Mouse (Mus musculus): Measurements from ENCODE around the gene Snx21.
A peak's percentile ranks its signal among the peaks of the same experiment; 100 is the strongest.

Gene Snx21

DNA sequence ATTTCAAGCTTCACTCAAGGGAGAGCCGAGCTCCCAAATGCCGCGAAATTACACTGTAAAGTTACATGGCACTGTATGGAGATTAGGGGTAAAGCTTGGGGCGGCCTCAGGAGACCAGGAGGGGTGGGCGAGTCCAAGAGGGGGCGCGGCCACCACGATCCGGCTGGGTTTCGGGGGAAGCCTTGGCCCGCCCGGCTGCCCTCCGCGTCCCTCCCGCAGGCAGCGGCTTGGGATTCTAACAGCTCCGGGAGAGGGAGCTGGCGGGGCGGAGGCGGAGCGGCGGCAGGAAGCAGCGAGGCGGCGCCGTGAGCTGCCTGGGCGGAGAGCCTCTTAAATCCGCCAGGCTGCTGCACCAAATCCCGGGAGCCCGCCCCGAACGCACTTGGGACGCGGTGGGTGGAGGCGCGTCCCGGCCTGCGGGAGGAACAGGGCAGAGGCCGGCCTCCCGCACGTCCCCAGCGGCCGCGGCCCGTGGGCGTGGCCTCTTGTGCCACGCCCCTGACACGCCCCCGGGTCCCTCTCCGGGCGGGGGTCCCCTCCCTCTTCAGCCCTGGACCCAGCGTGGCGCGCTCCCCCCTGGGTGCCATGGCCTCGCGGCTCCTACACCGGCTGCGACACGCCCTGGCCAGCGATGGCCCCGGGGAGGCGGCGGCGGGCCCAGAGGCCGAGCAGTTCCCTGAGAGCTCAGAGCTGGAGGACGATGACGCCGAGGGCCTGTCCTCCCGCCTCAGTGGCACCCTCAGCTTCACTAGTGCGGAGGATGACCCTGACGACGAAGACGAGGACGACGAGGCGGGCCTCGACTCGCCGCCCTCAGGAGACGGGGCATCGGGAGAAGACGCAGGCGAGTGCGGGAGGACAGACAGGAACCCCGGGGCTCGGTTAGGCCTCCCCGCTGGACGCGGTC is at the start of gene Snx21:
Gene Snx21, plus strand, starts transcription at position 343 of the 907 bp plus-strand sequence.
- DNase-seq (ENCODE audit: extremely low read depth, low read depth, low spot score): peak; percentile 52

DNA sequence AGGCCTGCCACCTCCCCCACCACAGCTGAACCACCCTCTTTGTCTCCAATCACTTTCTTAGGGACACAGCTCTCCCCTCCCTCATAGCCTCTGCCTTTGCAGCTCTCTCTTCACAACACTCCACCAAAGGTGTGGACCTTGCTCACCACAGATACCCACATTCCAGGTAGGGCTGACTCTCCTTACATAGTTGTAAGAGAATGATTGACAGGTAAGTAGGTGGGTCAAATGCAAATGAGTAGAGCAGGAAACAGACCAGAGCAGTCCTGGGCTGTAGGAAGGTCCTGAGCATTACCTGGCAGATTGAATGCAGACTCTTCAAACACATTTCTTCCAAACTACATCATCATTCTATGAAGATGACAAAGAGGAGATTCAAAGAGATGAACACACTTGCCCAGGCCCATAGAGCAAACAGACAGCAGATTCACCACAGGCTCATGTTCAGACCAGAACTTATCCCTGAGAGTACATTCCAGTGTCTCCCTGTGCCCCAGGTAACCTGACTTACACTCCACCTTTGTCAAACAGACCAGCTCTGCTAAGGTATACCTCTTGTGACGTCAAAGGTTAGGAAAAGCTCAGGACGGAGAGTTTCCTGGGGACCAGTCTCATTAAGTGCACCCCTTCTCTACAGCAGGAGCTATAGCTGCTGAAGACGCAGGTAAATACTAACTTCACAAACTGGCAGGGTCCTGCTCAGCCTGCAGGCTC is 48.1 kb upstream of the Snx21 start:
- DNase-seq (ENCODE audit: extremely low read depth, low read depth, low spot score): no peak

DNA sequence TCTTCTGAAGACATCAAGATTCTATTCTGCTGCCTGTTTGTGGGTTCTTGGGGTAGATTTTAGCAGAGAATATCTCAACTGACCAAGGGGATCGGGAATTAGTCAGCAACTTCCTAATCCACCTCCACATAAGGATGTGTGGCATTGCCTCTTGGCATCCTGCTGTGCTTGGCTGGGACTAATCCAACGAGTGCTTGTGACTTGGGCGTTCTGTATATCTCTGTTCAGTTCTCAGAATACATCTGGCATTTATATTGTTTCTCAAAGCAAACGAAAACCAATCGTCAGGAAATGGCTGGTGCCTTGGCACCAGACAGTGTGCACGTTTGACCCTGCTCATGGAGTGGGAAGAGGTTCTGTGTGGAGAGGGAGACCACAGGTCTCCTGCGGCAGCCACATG is 45.7 kb upstream of the Snx21 start:
- no peak for DNase-seq (ENCODE audit: extremely low read depth, low read depth, low spot score)

DNA sequence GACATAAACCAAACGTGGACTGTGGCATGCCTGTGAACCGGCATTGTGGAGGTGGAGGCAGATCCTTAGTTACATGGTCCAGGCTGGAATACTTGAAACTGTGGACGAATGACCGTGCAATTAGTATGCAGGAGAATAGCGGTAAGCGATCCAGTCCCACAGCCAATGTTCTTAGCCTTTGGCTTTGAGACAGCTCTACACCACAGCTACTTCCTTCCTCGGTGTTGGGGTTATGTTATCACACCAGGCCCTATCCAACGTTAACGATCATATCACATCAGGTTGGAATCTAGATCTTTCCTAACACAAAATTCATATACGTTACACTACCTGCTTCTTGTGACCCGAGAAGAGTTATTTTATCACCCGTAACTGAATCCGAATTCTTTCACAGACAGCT is 40.6 kb upstream of the Snx21 start:
- no peak for DNase-seq (ENCODE audit: extremely low read depth, low read depth, low spot score)

DNA sequence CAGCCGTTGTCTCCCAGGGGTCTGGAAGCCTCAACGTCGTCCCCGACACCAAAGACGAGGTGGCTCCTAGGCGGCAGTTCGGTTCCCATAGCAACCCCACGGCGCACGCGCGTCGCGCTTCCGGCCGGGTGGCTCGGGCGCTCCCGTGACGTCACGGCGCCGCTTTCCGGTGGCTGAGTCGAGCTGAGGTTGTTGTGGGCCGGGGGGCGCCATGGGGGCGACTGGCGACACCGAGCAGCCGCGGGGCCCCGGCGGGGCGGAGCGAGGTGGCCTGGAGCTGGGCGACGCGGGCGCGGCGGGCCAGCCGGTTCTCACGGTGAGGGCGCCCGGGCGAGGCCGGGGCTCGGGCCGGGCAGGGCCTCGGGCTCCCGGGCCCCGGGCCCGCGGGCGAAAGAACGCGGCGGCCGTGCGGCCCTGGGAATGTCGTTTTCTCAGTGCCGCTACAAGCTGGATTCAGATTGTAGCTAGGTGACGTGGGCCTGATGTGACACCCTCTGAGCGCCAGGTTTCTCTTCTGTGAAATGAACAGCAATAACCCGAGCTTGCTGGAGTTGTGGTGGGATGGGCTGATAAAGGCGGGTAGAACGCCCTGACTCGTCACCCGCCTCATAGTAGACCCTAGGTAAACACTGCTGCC is 39.7 kb upstream of the Snx21 start, which contains the start of the genes Wfdc3 and Dnttip1:
Gene Wfdc3, minus strand, starts transcription at position 89 of the 637 bp plus-strand sequence.
Gene Dnttip1, plus strand, starts transcription at position 141 of the 637 bp plus-strand sequence.
- no peak for DNase-seq (ENCODE audit: extremely low read depth, low read depth, low spot score)

DNA sequence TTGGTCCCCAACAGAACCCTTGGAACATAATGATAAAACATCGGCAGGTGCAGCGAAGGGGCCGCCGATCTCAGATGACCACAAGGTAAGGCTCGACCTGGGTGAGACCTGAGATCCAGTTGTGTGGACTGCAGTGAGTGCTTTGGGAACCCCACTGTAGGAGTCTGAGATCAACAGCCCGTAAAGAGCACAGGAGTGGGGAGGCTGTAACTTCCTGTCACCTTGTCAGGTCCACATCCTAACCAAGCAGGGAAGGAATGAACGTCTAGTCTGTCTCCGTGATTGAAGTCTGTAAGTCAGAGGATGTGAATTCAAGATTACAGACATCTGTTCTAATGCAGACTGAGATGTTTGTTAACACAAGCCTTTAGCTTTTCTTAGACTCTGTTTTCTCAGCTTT is 38.9 kb upstream of the Snx21 start:
- no peak for DNase-seq (ENCODE audit: extremely low read depth, low read depth, low spot score)

GRCm38 (mm10) chr2:164748191-164748590 is 37.4 kb upstream of the Snx21 start:
- no peak for DNase-seq (ENCODE audit: extremely low read depth, low read depth, low spot score)

DNA sequence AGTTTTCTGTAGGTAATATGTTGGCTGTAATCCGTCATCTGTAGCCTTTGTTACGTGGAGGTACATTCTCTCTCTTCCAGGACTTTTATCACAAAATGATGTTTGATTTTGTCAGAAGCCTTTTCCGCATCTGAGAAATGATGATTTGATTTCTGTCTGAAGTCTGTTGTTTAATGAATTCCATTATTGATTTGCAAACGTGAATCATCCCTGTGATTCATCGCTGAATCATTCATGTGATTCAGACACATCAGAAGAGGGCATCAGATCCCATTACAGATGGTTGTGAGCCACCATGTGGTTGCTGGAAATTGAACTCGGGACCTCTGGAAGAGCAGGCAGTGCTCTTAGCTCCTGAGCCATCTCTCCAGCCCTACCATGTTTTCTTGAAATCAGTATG is 36.6 kb upstream of the Snx21 start:
- no peak for DNase-seq (ENCODE audit: extremely low read depth, low read depth, low spot score)

GRCm38 (mm10) chr2:164752454-164752853 is 33.2 kb upstream of the Snx21 start:
- no peak for DNase-seq (ENCODE audit: extremely low read depth, low read depth, low spot score)

GRCm38 (mm10) chr2:164754105-164754504 is 31.5 kb upstream of the Snx21 start:
- no peak for DNase-seq (ENCODE audit: extremely low read depth, low read depth, low spot score)

GRCm38 (mm10) chr2:164754800-164755199 is 30.8 kb upstream of the Snx21 start:
- no peak for DNase-seq (ENCODE audit: extremely low read depth, low read depth, low spot score)

DNA sequence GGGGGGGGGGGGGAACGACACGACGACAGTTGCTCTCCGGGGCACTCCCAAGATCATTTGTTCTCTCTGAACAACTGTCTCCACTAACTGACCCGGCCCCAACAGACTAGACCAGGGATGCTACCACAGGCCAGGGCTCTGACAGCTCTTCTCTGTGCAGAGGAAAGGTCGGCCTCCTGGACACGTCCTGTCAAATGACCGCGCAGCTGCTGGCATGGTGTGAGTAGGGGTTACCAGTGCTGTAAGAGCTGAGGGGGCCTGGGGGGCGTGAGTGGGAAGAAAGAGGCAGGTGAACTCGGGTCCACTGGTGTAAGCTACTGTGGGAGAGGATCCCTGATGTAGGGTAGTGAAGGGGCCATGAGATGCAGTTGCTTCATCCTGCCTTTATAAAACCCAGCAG is 27.8 kb upstream of the Snx21 start:
- no peak for DNase-seq (ENCODE audit: extremely low read depth, low read depth, low spot score)

- DNase-seq (ENCODE audit: extremely low read depth, low read depth, low spot score): no peak
Measured at GRCm38 (mm10) chr2:164758692-164759091, 26.9 kb upstream of the Snx21 start.

DNA sequence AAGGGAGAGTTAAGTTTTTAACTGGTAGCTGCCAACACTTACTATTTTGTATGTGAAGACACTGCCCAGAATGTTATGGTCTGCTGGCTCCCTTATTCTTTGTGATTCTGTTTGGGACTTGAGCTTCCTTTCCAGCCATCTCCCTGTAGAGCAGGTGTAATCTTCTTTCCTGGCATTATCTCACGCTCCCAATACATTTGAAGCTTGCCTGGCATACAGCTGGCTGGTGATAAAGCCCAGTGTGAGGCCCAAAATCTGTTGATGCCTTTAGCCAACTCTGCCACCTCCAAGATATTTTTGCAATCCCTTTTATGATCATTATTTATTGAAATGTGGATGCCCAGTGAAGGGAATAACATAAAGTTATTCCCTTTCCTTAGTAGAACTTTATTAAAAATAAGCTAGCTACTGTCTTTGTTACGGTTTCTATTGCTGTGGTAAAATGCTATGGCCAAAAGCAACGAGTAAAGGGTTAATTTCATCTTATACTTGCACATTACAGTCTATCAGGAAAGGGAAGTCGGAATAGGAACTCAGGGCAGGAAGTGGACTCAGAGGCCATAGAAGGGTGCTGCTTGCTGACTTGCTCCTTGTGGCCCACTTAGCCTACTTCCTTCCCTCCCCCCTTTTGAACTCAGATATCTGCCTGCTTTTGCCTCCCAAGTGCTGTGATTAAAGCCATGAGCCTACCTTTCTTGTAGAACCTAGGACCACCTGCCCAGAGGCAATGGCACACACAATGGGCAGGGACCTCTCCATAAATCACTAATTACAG is 25.4 kb upstream of the Snx21 start:
- DNase-seq (ENCODE audit: extremely low read depth, low read depth, low spot score): no peak

GRCm38 (mm10) chr2:164761502-164761901 is 24.1 kb upstream of the Snx21 start:
- no peak for DNase-seq (ENCODE audit: extremely low read depth, low read depth, low spot score)

DNA sequence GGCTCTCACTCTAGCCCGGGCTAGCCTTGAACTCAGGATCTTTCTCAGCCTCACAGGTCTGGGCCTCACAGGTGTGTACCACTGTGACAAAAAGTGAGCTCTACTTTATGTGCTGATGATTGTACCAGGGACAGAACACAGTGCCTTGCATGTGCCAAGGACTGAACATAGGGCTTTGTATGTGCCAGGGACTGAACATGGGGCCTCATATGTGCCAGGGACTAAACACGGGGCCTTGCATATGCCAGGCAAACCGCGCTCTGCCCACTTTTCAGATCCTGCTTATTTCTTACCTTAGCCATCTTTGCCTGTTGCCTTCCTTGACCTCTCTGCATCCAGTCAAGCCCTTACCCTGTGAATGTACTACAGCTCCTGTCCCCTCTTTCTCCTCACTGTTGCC is 23.7 kb upstream of the Snx21 start:
- DNase-seq (ENCODE audit: extremely low read depth, low read depth, low spot score): no peak

GRCm38 (mm10) chr2:164762593-164762992 is 23.0 kb upstream of the Snx21 start:
- DNase-seq (ENCODE audit: extremely low read depth, low read depth, low spot score): no peak

DNA sequence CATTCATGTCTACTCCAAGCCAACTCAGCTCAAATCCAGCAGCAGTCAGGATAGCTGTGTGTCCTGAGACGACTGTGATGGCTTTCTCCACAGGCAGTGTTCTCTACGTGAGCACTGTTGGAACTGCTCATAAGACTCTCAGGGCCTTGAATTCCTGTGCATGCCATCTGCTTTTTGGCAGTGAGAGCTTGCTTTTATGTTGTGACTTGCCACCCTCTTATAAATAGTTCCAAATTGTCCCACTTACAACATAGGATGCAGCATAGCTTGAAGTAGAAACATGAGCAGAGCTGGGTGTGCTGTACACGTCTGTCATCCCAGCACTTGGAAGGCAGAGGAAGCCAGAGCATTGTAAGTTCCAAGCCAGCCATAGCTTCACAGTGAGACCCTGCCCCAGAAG is 19.8 kb upstream of the Snx21 start:
- no peak for DNase-seq (ENCODE audit: extremely low read depth, low read depth, low spot score)

DNA sequence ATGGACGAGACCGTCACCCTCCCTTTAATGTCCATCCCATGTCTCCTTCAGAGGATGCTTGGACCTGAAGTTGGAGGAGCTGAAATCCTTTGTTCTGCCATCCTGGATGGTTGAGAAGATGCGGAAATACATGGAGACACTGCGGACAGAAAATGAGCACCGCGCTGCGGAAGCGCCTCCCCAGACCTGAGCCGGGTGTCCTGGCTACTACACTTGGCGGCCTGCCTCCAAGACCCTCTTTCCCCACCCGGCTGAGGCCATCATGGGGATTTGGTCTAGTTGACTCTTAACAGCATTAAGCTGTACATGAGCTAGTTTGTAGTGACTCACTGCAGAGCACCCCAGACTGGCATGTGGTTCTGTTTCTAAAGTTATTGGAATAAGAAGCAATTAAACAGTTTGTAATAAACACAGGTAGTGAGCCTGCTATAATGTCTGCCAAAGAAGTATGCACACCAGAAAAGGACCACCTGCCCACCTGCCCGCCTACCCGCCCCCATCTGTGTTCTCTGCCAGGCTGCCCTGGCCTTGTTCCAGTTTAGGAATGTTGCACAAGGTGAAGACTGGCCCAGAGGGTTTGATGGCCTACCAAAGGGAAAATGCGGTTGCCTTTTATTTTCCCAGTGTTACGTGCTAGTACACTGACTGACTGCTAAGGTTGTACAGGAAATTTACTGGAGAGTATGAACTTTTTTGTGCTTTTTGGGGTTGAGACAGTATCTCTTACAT is 17.6 kb upstream of the Snx21 start:
- no peak for DNase-seq (ENCODE audit: extremely low read depth, low read depth, low spot score)
